Mouse (Mus musculus) induced T-regulatory cell, adult 2 months (primary cell): ENCODE data around the gene Alkbh8.
A peak's percentile ranks its signal among the peaks of the same experiment; 100 is the strongest.
"Not testable (repeated sequence)": the region's sequence is repeated elsewhere in the genome, so short reads cannot be mapped to it uniquely, and the experiment has no call there.

Source experiments
- DNase-seq: peaks from one replicate; pipeline ENCODE4 v3.0.0-alpha.2; 2012; ENCODE audit warnings: low read depth

Gene Alkbh8

GRCm38 (mm10) chr9:3334962-3335767, at the start of gene Alkbh8:
Gene Alkbh8, plus strand, starts transcription at chr9:3335140.
- DNase-seq = peak; percentile 85

DNA sequence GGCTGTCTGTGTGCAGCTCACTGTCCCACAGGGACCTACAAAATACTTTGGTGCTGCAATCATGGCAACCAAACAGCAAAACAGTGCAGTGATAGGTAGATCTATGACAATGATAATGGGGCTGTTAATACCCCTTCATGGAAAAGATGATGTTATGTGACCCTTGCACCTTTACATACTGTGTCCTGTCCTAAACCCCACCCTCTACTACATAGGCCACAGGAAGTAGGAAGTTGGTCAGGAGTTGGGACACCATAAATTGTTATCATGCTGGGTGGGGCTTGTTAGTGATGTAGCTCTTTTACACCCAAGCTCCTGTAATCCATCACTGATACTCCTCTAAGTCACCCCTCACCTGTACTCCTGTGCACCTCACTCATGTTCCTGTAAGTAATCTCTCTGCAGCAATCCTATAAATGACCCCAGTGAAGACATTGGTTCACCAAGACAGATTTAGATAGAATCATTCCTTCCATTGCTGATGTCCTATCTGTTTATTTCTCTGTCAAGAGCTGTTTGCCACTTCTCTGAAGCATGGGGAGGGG, 25.6 kb upstream of the Alkbh8 start:
- no peak for DNase-seq

- no peak for DNase-seq
Measured at GRCm38 (mm10) chr9:3310016-3310415, 24.9 kb upstream of the Alkbh8 start.

DNA sequence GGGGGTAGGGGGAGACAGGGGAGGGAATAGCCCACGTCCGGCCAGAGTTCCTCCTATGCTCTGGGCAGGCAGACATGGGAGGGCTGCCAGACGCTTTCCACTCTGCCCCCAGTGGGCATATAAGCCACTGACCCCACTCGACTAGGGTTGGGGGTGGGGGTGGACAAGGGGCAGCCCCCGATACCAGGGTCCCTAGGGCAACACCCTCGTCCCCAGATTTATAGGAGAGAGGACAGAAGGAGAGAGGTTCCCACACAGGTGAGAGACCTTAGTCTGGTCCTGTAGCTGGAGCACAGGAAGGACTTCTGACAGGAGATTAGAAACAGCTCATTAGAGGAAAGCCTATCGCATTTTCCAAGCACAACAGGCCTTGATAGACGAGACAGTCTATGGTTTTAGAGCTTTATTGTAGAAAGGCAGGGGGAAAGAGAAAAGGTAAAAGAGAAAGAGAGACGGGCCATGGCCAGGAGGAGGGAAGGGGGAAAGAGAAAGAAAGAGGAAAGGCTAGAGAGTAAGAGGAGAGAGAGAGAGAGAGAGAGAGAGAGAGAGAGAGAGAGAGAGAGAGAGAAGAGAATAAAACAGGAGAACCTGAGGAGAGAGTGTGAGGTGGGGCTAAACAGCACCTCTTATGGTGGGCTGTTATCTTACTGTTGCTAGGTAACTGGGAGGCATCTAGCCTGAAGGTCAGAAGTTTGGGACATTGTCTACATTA, 7.4 kb upstream of the Alkbh8 start:
- not testable (repeated sequence) for DNase-seq

- no peak for DNase-seq
Measured at GRCm38 (mm10) chr9:3328054-3328595, 6.8 kb upstream of the Alkbh8 start.

DNA sequence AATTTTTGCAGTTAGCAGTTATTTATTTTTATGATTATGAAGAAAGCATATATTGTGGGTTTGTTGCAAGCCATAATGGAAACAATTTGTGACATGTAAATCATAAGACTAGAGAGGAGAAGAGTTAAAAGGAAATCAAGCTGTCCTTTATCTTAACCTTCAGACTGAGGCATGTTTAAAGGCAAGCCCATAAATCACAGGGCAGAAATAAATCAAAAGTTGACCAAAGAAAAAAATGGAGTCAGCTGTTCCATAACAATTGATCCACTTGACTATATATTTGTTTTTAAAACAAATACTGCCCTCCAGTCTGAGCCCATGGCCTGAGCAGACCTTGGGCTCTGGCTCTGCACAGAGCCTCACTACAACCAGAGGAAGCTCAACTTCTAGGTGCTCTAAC, 4.6 kb upstream of the Alkbh8 start:
- no peak for DNase-seq

DNA sequence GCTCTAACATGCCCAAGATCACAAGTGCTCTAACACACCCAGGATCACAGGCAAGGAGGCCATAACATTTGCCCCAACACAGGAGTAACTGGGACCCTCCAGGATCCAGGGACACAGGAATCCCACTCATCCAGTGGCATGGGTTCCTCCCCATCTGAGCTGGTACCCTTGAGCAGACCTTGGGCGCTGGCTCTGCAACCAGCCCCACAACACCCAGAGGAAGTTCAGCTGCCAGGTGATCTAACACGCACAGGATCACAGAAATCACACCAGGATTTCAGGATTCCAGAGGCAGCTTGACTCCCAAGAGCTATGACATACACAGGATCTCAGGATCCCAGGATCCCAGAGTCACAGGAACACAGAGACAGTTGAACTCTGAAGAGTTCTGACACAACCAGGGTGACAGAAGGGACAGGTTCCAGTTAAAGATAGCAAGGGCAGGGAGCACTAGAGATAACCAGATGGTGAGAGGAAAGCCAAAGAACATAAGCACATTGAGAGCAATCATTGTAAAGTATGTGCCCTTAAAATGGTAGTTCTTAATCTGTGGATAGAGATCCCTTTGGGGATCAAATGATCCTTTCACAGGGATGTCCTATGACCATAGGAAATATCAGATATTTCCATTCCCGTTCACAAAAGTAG, 4.1 kb upstream of the Alkbh8 start:
- no peak for DNase-seq

- DNase-seq = no peak
Measured at GRCm38 (mm10) chr9:3336661-3337060, 1.7 kb downstream of the Alkbh8 start.

GRCm38 (mm10) chr9:3345136-3345535, 10.2 kb downstream of the Alkbh8 start:
- DNase-seq = no peak

GRCm38 (mm10) chr9:3345967-3346366, 11.0 kb downstream of the Alkbh8 start:
- no peak for DNase-seq

- DNase-seq = peak; percentile 29
Measured at GRCm38 (mm10) chr9:3350056-3350455, 15.1 kb downstream of the Alkbh8 start.

- DNase-seq = not testable (repeated sequence)
Measured at GRCm38 (mm10) chr9:3376323-3376722, 41.4 kb downstream of the Alkbh8 start.

DNA sequence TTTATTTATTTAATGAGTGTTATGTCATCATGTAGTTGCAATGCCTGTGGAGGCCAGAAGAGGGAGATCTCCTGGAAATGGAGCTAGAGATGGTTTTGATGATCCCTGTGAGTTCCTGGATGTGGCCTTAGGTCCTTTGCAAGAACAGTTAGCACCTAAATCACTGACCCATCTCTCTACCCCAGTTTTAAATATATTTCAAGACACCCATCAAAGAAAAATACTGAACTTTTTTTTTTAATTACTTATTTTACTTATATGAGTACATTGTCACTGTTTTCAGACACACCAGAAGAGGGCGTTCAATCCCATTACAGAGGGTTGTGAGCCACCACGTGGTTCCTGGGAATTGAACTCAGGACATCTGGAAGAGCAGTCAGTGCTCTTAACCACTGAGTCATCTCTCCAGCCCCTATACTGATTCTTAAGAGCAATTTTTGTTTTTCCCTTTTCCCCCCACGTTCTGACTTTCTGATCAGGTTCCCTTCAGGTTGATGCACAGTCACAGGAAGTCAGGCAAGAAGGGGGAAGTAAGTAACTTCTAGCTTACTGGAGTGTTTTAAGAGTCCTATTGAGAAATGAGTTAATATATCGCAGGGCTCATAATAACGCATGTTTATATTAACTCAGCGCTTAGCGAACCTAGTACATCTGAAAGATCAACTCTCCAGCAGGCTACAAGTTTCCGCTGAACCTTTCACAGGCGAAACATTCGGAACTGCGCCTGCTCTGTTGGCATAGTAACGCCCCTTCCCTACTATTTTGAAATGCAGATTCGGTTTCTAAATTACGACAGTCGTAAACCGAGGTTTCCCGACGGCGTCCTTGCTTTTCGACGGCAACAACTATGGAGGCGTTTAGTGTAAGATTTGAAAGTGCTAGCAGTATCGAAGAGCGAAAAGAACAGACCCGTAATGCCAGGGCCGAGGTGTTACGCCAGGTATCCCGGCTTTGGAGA, 68.6 kb downstream of the Alkbh8 start, which contains the start of gene Cwf19l2:
TSS of gene Cwf19l2 (plus strand) at position 342 of the 958 bp plus-strand sequence.
- peak; percentile 96 for DNase-seq

DNA sequence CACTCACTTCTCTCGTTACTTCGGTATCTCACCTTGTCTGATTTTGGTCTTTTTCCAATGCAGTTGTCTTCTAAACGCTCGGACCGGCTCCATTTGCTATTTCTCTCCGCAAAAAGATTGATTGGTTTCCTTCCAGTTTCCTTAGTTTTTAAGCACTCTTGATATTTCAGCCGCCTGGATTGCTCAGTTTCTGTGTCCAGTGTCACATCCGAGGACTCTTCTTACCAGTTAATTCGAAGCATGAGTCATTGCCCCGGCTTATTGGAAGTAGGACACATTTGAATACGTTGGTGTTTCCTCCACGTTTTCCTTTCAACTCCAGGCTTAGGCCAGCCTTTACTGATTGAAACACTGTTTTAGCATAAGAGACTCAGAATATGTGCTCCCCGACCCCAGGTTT, 69.4 kb downstream of the Alkbh8 start:
- no peak for DNase-seq

DNA sequence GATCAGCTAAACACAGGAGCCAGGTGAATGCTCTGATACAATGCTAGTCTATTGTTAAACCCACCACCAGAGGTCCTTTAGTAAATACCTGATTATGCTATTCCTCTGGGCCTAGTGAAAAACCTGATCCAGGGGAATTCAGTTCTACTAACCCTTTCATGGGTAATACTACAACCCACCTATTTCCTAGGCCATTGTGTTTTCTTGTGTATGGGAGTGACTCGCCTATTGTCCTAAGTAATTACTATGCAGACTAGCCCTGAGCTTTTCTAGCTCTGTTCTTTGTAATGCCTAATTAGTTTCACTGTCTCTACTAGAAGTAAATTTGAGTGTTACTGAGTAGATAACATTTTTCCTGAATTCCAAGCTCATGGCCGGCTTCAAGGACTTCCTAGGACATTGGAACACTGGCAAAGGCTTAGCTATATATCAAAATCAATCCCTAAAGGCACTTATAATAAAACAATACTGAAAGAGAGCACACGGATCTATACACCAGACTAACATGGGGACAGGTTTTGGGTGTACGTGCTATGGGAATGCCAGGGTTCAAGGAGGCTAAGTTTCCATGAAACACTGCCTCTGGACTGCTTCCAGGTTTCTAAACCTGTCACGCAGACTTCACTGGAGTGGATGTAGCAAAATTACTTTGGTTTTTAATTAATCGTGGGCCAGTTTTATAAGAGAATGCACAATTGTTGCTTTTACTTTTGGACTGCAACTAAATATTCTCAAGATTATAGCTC, 104.8 kb downstream of the Alkbh8 start:
- not testable (repeated sequence) for DNase-seq
